Mouse (Mus musculus): Measurements from ENCODE around the gene Celf2. TPM values are rescaled to one million over a fixed set of nuclear protein-coding genes. Genes with fewer than 3 reads are reported as not detected.

The Celf2 gene
- polyA plus RNA-seq, 1 experiment from 2014 or later, result 92.4 TPM

DNA sequence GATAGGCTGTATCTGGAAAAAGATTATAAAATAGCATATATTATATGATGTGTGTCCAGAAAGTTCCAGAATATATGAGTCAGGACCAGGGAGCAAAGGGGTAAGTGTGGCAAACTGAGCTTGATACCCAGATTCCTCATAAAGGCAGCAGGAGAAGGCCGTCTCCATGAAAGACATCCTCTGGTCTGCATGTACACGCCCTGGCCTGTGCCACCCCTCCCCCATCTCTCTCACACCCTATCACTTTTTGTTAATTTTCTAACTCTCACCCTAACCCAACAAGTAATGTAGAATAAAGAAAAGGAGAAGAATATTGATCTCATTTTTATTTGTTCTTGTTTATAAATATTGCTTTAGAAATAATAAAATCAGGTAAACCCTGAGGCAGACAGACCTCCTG, 430.0 kb downstream of the Celf2 start:
- 84% methylated on average over 2 of the region's 2 CpGs for WGBS
- H3K27ac ChIP-seq (ENCODE audit: low read length), result no peak overlapping the region
- H3K9ac ChIP-seq (ENCODE audit: low read length), result no peak overlapping the region; the same call in 1 of the 2 replicates
- peaks cover 13% of the 10 kb centered on the region for H3K9me3 ChIP-seq (ENCODE audit: control insufficient read depth, low read length)
- H3K36me3 ChIP-seq (ENCODE audit: control insufficient read depth, insufficient read depth, low read length), result peaks cover 19% of the 10 kb centered on the region
- ATAC-seq (ENCODE audit: low read depth), result no peak
- peaks cover 33% of the 10 kb centered on the region for H3K4me1 ChIP-seq (replicated peaks; ENCODE audit: control insufficient read depth, insufficient read depth, low read length)
- peak overlapping the region; percentile 69 for H3K4me2 ChIP-seq (ENCODE audit: low read depth, low read length)
- no peak overlapping the region for H3K4me3 ChIP-seq (ENCODE audit: low read length)
- H3K27me3 ChIP-seq (ENCODE audit: control insufficient read depth, insufficient read depth, low read depth, low read length), result no peaks in the 10 kb centered on the region

DNA sequence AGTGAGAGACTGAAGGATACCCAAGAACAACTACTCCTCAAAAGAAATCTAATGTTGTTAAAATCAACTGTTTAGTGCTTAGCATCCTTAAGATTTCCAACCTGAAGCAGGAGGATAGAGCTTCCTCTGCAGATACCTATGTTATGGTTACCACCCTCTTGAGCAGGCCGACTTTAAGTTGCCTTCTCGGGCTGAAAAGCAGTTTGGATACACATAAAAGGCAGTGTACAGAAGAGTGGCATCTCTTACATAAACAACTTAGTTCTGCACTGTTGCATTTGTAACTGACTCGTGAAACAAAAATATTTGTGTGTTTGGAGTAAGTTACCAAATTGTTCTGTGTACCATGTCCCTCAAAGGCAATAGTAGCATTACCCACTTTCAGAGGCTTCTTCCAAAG, 435.6 kb downstream of the Celf2 start:
- H3K9ac ChIP-seq (ENCODE audit: low read length), result no peak overlapping the region
- no peak for ATAC-seq (ENCODE audit: low read depth)
- peaks cover 18% of the 10 kb centered on the region for H3K4me1 ChIP-seq (replicated peaks; ENCODE audit: control insufficient read depth, insufficient read depth, low read length)
- H3K27ac ChIP-seq (ENCODE audit: low read length), result peak overlapping the region; percentile 73
- peaks cover 13% of the 10 kb centered on the region for H3K9me3 ChIP-seq (ENCODE audit: control insufficient read depth, low read length)
- no peaks in the 10 kb centered on the region for H3K27me3 ChIP-seq (ENCODE audit: control insufficient read depth, insufficient read depth, low read depth, low read length)
- H3K36me3 ChIP-seq (ENCODE audit: control insufficient read depth, insufficient read depth, low read length), result peaks cover 19% of the 10 kb centered on the region
- 37% methylated on average over 3 of the region's 3 CpGs for WGBS
- H3K4me3 ChIP-seq (ENCODE audit: low read length), result no peak overlapping the region
- H3K4me2 ChIP-seq (ENCODE audit: low read depth, low read length), result no peak overlapping the region

DNA sequence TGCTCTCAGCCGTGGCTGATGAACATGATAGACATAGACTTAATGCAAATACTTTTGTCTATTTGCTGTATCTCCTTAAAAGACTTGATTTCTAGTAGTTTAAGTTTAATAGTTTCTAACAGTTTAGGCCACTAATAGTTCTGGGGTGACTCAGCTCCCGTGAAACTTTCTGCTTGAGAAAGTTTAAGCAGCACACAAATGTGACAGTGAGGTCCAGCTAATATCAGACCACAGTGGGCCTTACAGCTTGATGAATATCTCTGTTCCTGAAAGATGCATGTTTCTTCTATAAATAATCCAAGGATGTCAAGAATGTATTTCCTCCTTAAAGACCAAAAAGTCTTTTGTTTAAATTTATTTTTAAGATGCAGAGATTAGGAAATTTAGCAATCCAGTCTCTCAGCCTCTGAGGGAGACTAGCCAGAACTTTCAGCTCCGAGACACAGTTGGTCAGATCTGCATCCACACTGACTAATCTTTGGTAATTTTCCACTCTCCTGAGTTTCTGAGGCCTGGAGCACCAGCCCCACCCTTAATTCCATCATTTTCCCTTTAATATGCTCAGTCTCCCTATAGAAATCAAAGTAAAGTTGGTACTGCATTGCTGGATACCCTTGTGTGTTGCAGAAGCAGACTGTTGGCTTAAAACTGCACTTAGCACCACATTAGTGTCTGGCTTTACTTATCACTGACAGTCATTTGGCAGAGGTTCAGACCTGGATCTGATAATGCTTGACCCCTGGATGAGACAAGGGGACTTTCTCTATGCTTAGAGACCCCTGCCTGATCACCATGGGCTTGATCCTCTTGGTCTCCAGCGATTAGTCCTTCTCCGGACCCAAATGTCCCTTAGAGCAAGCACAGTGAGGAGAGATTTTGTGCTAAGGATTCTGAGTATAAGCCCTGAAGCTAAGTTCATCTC, 436.8 kb downstream of the Celf2 start:
- ATAC-seq (ENCODE audit: low read depth), result peak; percentile 82
- Histone ChIP-seq H3K9me3 (ENCODE audit: control insufficient read depth, low read length) (peaks cover 11% of the 10 kb centered on the region), H3K4me1 (replicated peaks; ENCODE audit: control insufficient read depth, insufficient read depth, low read length) (peaks cover 15% of the 10 kb centered on the region), H3K27me3 (ENCODE audit: control insufficient read depth, insufficient read depth, low read depth, low read length) (no peaks in the 10 kb centered on the region), H3K36me3 (ENCODE audit: control insufficient read depth, insufficient read depth, low read length) (peaks cover 18% of the 10 kb centered on the region), H3K4me3 (ENCODE audit: low read length) (no peak overlapping the region), H3K9ac (ENCODE audit: low read length) (no peak overlapping the region; the same call in 1 of the 2 replicates), H3K27ac (ENCODE audit: low read length) (peak overlapping the region; percentile 73), H3K4me2 (ENCODE audit: low read depth, low read length) (no peak overlapping the region)
- 43% methylated on average over 5 of the region's 5 CpGs for WGBS

DNA sequence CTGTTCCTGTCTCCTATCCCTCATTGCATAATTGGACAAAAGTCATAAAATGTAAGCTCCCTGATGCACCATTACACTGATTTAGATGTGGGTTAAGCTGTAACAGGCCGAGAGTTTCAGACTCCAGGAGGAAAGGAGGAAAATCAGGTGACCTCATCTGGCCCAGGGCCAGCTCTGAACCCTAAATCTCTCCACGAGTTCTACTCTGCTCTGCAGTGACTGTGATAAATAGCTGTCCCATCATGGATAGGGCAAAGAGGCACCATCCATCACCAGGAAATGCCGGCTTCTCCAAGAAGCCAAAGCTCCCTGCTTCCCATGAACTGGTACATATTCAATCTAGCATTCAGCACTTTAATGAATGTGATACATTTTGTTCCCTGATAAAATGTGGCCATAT, 439.9 kb downstream of the Celf2 start:
- Histone ChIP-seq H3K27ac (ENCODE audit: low read length) (no peak overlapping the region), H3K36me3 (ENCODE audit: control insufficient read depth, insufficient read depth, low read length) (no peaks in the 10 kb centered on the region), H3K4me2 (ENCODE audit: low read depth, low read length) (no peak overlapping the region), H3K27me3 (ENCODE audit: control insufficient read depth, insufficient read depth, low read depth, low read length) (no peaks in the 10 kb centered on the region), H3K4me3 (ENCODE audit: low read length) (no peak overlapping the region), H3K9me3 (ENCODE audit: control insufficient read depth, low read length) (no peaks in the 10 kb centered on the region), H3K9ac (ENCODE audit: low read length) (no peak overlapping the region), H3K4me1 (replicated peaks; ENCODE audit: control insufficient read depth, insufficient read depth, low read length) (peaks cover 17% of the 10 kb centered on the region)
- no peak for ATAC-seq (ENCODE audit: low read depth)
- WGBS, result 33% methylated on average over 3 of the region's 3 CpGs

DNA sequence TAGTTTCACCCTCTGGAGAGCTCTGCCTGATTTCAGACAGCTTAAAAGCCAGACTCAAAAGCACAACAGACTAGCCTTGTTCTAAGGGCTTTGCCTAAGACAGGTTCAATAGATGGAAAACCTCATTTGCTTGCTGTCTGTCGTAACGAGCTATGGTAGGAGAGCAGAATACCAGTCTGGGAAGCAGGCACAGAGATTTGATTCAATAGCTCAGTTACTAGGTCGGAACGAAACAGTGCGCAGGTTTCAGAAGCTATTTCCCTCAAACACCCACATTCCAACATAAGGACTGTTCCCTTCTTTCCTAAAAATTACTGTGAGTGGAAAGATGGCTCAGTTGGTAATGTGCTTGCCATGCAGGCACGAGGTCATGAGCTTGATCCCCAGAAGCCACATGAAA, 441.1 kb downstream of the Celf2 start:
- H3K36me3 ChIP-seq (ENCODE audit: control insufficient read depth, insufficient read depth, low read length), result no peaks in the 10 kb centered on the region
- H3K4me2 ChIP-seq (ENCODE audit: low read depth, low read length), result no peak overlapping the region
- ATAC-seq (ENCODE audit: low read depth), result no peak
- H3K4me3 ChIP-seq (ENCODE audit: low read length), result no peak overlapping the region
- H3K9me3 ChIP-seq (ENCODE audit: control insufficient read depth, low read length), result no peaks in the 10 kb centered on the region
- no peak overlapping the region for H3K9ac ChIP-seq (ENCODE audit: low read length)
- H3K27me3 ChIP-seq (ENCODE audit: control insufficient read depth, insufficient read depth, low read depth, low read length), result no peaks in the 10 kb centered on the region
- H3K4me1 ChIP-seq (replicated peaks; ENCODE audit: control insufficient read depth, insufficient read depth, low read length), result peaks cover 20% of the 10 kb centered on the region
- WGBS, result 88% methylated on average over 6 of the region's 6 CpGs
- H3K27ac ChIP-seq (ENCODE audit: low read length), result no peak overlapping the region

DNA sequence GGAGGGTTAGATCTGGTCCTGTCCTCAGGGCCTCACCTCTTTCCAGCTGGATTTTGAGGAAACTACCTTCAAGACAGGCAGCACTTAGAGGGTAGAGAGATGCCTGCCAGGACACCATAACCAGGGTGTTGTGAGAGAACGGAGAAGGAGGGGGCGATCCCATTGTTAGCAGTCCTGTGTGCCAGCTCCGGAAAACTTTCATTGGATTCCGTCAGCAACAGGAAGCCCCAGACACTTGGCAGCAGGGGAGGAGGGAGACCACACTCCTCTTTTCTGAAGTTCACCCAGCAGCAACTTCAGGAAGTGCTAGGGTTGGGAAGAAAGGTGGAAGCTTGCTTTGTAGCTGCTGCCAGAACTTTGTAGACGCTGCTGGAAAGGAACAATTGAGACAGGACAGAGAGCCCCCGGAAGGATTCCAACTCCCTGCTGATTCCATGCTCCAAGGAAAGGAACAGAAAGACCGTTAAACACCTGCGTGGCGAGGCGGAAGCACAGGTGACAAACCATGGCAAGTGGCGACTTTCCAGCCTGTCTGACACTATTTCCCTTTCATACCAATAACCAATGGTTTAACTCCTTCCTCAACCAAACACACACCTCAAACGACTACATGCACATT, 445.7 kb downstream of the Celf2 start:
- WGBS, result 21% methylated on average over 12 of the region's 12 CpGs
- Histone ChIP-seq H3K27ac (ENCODE audit: low read length) (peak overlapping the region; percentile 73), H3K4me2 (ENCODE audit: low read depth, low read length) (peak overlapping the region; percentile 12), H3K9me3 (ENCODE audit: control insufficient read depth, low read length) (no peaks in the 10 kb centered on the region), H3K4me1 (replicated peaks; ENCODE audit: control insufficient read depth, insufficient read depth, low read length) (peaks cover 28% of the 10 kb centered on the region), H3K27me3 (ENCODE audit: control insufficient read depth, insufficient read depth, low read depth, low read length) (no peaks in the 10 kb centered on the region), H3K36me3 (ENCODE audit: control insufficient read depth, insufficient read depth, low read length) (no peaks in the 10 kb centered on the region), H3K9ac (ENCODE audit: low read length) (peak overlapping the region; percentile 48), H3K4me3 (ENCODE audit: low read length) (no peak overlapping the region)
- peak; percentile 57 for ATAC-seq (ENCODE audit: low read depth)

DNA sequence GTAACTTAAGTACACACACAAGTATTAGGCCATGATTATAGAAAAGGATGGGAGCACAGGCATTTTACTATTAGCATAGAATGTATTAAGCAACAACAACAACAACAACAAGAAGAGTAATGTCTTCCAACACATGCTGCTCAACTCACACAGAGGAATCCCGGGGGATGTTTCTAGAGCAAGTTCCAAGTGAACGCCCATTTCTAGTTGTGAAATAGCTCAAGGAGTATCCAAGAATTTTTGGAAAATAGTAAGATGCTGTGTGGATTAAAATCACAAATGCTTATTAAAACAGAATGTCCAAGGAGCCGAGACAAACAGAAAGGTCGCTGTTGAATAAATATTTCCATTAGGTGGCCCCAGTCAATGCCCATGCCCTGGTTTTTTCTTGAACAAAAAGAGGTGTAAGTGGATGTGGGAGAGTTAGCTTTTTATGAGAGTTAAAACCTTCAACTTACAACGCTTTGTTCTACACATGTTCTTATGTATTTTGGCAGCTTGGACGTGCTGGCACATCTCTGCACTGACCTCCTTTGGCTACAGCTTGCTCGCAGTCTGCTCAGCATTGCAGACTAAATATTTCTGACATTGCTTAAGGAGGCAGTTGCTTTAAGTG, 448.8 kb downstream of the Celf2 start:
- peak; percentile 79 for ATAC-seq (ENCODE audit: low read depth)
- no peaks in the 10 kb centered on the region for H3K36me3 ChIP-seq (ENCODE audit: control insufficient read depth, insufficient read depth, low read length)
- 0 out of 2 replicates have a peak overlapping the region, but pooled peaks have one; percentile 2 for H3K4me2 ChIP-seq (ENCODE audit: low read depth, low read length)
- 35% methylated on average over 7 of the region's 7 CpGs for WGBS
- no peak overlapping the region for H3K9ac ChIP-seq (ENCODE audit: low read length)
- H3K4me3 ChIP-seq (ENCODE audit: low read length), result no peak overlapping the region
- H3K27me3 ChIP-seq (ENCODE audit: control insufficient read depth, insufficient read depth, low read depth, low read length), result no peaks in the 10 kb centered on the region
- H3K4me1 ChIP-seq (replicated peaks; ENCODE audit: control insufficient read depth, insufficient read depth, low read length), result peaks cover 33% of the 10 kb centered on the region
- H3K27ac ChIP-seq (ENCODE audit: low read length), result peak overlapping the region; percentile 74
- H3K9me3 ChIP-seq (ENCODE audit: control insufficient read depth, low read length), result no peaks in the 10 kb centered on the region

DNA sequence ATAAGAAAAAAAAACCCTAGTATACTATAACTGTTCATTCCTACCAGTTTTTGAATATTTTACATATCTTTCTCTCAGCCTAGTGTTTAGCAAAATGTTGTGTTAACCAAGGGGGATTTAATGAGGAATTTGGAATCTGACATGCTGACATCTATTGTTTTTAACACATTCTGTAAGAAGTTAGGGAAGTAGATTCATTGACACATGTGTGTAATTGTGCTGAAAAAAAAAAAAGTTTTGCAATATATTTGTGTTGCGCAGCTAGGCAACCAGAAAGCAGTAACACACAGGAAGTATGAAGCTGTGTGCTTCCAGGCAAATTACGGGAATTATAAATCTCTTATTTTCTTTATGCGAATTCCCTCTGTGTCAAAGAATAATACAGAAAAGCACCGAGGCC, 453.0 kb downstream of the Celf2 start:
- Histone ChIP-seq H3K36me3 (ENCODE audit: control insufficient read depth, insufficient read depth, low read length) (no peaks in the 10 kb centered on the region), H3K9me3 (ENCODE audit: control insufficient read depth, low read length) (no peaks in the 10 kb centered on the region), H3K9ac (ENCODE audit: low read length) (no peak overlapping the region), H3K27ac (ENCODE audit: low read length) (no peak overlapping the region), H3K4me2 (ENCODE audit: low read depth, low read length) (no peak overlapping the region), H3K4me1 (replicated peaks; ENCODE audit: control insufficient read depth, insufficient read depth, low read length) (peaks cover 16% of the 10 kb centered on the region), H3K4me3 (ENCODE audit: low read length) (no peak overlapping the region), H3K27me3 (ENCODE audit: control insufficient read depth, insufficient read depth, low read depth, low read length) (no peaks in the 10 kb centered on the region)
- WGBS, result 62% methylated on average over 4 of the region's 4 CpGs
- no peak for ATAC-seq (ENCODE audit: low read depth)

DNA sequence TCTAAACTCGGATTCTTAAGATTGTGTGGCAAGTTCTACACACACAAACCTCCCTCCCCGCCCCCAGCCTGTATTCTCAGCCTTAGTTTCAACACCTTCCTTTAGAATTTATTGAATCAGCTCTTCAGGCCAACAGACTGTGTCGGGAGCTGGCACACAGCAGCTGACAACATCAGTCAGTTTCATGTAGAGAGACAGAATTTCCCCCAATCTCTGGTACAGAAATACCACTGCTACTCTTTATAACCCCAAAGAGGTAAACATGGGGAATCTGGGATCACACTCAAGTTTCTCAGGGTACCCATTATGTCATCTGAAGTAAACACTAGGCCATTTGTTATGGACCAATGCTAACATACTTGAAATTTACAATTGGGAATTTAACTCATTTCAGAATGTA, 453.4 kb downstream of the Celf2 start:
- 21% methylated on average over 3 of the region's 3 CpGs for WGBS
- no peaks in the 10 kb centered on the region for H3K9me3 ChIP-seq (ENCODE audit: control insufficient read depth, low read length)
- peak; percentile 58 for ATAC-seq (ENCODE audit: low read depth)

More for the DNA sequence above, 453.4 kb downstream of the Celf2 start:
- Histone ChIP-seq H3K4me1 (replicated peaks; ENCODE audit: control insufficient read depth, insufficient read depth, low read length) (peaks cover 16% of the 10 kb centered on the region), H3K4me3 (ENCODE audit: low read length) (no peak overlapping the region), H3K27ac (ENCODE audit: low read length) (peak overlapping the region; percentile 47), H3K27me3 (ENCODE audit: control insufficient read depth, insufficient read depth, low read depth, low read length) (no peaks in the 10 kb centered on the region), H3K36me3 (ENCODE audit: control insufficient read depth, insufficient read depth, low read length) (no peaks in the 10 kb centered on the region), H3K9ac (ENCODE audit: low read length) (no peak overlapping the region), H3K4me2 (ENCODE audit: low read depth, low read length) (no peak overlapping the region)
